Mouse (Mus musculus) midbrain, embryonic 16.5 days (tissue): ENCODE results near the gene Fzd1. TPM values are rescaled to one million over a fixed set of nuclear protein-coding genes. Genes with fewer than 3 reads are reported as not detected.

Source experiments
- ATAC-seq: fragments of 200-750 bp; cut with Nextera tagmentation; 2 replicates; pipeline ENCODE4 v1.8.0; 2017; ENCODE audit warnings: moderate TSS enrichment
- H3K27ac ChIP-seq: fragments of 300-500 bp; sonication (generic); 2 replicates; pipeline ENCODE4 v1.5.1; 2014; ENCODE audit warnings: mild to moderate bottlenecking, low read length, mixed read lengths
- H3K27me3 ChIP-seq: fragments of 300-500 bp; sonication (generic); 2 replicates; pipeline ENCODE4 v1.6.1; 2014; ENCODE audit warnings: low read depth, low read length, mixed read lengths; ENCODE audit not compliant: control insufficient read depth, insufficient read depth
- H3K36me3 ChIP-seq: fragments of 300-500 bp; sonication (generic); 2 replicates; pipeline ENCODE4 v1.6.1; 2014; ENCODE audit warnings: mild to moderate bottlenecking, low read length, moderate library complexity, mixed read lengths; ENCODE audit not compliant: control insufficient read depth, insufficient read depth
- H3K4me1 ChIP-seq: fragments of 300-500 bp; sonication (generic); 2 replicates; pipeline ENCODE4 v1.6.1; 2014; ENCODE audit warnings: mild to moderate bottlenecking, low read length, mixed read lengths; ENCODE audit not compliant: control insufficient read depth, insufficient read depth
- H3K4me2 ChIP-seq: fragments of 300-500 bp; sonication (generic); 2 replicates; pipeline ENCODE4 v1.6.1; 2014; ENCODE audit warnings: mild to moderate bottlenecking, low read length, mixed read lengths
- H3K4me3 ChIP-seq: fragments of 300-500 bp; sonication (generic); 2 replicates; pipeline ENCODE4 v1.5.1; 2014; ENCODE audit warnings: low read depth, mild to moderate bottlenecking, low read length, moderate library complexity, mixed read lengths
- H3K9ac ChIP-seq: fragments of 300-500 bp; sonication (generic); 2 replicates; pipeline ENCODE4 v1.6.1; 2014; ENCODE audit warnings: low read depth, low read length, mixed read lengths
- H3K9me3 ChIP-seq: fragments of 300-500 bp; sonication (generic); replicated peaks from 2 replicates; pipeline ENCODE4 v1.6.1; 2014; ENCODE audit warnings: mild to moderate bottlenecking, low read length, mixed read lengths; ENCODE audit not compliant: control insufficient read depth, poor library complexity, severe bottlenecking
- WGBS: fragments of 180-500 bp; shearing (Covaris S2); extraction: QIAGEN DNeasy Blood & Tissue Kit; methylation state at CpG from one replicate; pipeline ENCODE4 v1.1.7; 2014; 5-methylcytosine and 5-hydroxymethylcytosine counted together
- polyA plus RNA-seq: library from polyadenylated mRNA; unstranded; fragments of >200 nt; fragmentation: Nextera tagmentation; extraction: Ambion mirVana; gene quantifications from 2 replicates; pipeline ENCODE4 v1.2.1, GENCODE M21; 2015

Gene Fzd1
- 22.0 and 24.6 TPM in 2 replicates for polyA plus RNA-seq

- peak within 1 kb of the TSS; percentile 68 for H3K4me2 ChIP-seq
- peak within 1 kb of the TSS; percentile 98 for H3K27ac ChIP-seq
- no peaks in the 10 kb centered on the region for H3K27me3 ChIP-seq
- peaks cover 9% of the 10 kb centered on the region for H3K4me1 ChIP-seq
- H3K36me3 ChIP-seq = no peaks in the 10 kb centered on the region
- H3K9me3 ChIP-seq = no peaks in the 10 kb centered on the region
- peak; percentile 95 for ATAC-seq
- peak within 1 kb of the TSS; percentile 96 for H3K9ac ChIP-seq
- under 1% methylated on average over 29 of the region's 33 CpGs for WGBS
- peak within 1 kb of the TSS; percentile 88 for H3K4me3 ChIP-seq
Measured at GRCm38 (mm10) chr5:4757902-4758301, at the start of gene Fzd1. Gene Fzd1 (minus strand): TSS chr5:4758035.

GRCm38 (mm10) chr5:4805228-4805627, 47.4 kb upstream of the Fzd1 start:
- Histone ChIP-seq H3K4me1 (peaks cover 16% of the 10 kb centered on the region; the same call in 1 of the 2 replicates), H3K9me3 (no peaks in the 10 kb centered on the region), H3K4me2 (no peak overlapping the region), H3K27ac (0 out of 2 replicates have a peak overlapping the region, but pooled peaks have one; percentile 1), H3K9ac (no peak overlapping the region), H3K27me3 (no peaks in the 10 kb centered on the region), H3K4me3 (no peak overlapping the region), H3K36me3 (no peaks in the 10 kb centered on the region)
- WGBS = 60% methylated on average over 4 of the region's 4 CpGs
- no peak for ATAC-seq

DNA sequence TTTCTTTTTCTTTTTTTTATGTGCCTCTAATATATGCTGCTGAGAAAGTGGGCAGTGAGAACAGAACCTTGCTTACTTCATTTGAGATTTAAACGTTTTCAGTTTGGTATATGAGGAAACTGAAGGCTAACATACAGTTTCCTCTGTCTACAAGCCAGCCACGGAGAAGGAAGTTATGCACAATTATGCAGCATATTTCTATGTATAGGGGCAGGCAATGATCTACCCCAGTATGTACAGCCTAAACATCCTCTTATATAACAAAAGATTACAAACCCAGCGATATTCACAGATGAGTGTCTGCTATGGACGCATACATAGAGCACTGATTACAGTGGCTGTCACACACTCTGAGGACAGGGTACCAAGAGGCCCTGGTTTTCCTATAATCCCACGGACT, 45.9 kb upstream of the Fzd1 start:
- no peaks in the 10 kb centered on the region for H3K27me3 ChIP-seq
- 79% methylated on average over 5 of the region's 5 CpGs for WGBS
- H3K4me3 ChIP-seq = no peak overlapping the region
- H3K9ac ChIP-seq = no peak overlapping the region
- H3K4me1 ChIP-seq = peaks cover 16% of the 10 kb centered on the region; the same call in 1 of the 2 replicates
- no peak overlapping the region for H3K27ac ChIP-seq
- no peaks in the 10 kb centered on the region for H3K36me3 ChIP-seq
- no peak overlapping the region for H3K4me2 ChIP-seq
- H3K9me3 ChIP-seq = no peaks in the 10 kb centered on the region
- no peak for ATAC-seq

DNA sequence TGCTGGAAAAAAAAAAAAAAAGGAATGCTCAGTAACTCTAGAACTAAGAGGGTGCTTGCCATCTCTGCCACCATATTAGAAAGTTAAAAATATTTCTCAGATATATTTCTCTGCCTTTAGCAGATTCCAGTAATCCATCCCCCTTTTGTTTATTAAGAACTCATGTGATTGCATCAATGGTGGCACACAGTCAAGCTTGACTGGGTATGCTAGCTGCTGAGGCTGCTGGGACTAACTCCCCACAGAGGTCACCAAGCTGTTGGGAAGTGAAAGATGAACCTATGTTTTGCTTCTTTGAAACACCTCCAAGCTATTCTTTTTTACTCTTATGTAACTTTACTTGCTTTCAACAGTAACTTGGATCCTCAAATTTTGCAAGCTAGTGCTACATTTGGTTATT, 44.1 kb upstream of the Fzd1 start:
- ATAC-seq = no peak
- no peak overlapping the region for H3K9ac ChIP-seq
- no peaks in the 10 kb centered on the region for H3K9me3 ChIP-seq
- H3K4me2 ChIP-seq = no peak overlapping the region
- H3K4me3 ChIP-seq = no peak overlapping the region
- peaks cover 16% of the 10 kb centered on the region; the same call in 1 of the 2 replicates for H3K4me1 ChIP-seq
- no peak overlapping the region for H3K27ac ChIP-seq
- no peaks in the 10 kb centered on the region for H3K27me3 ChIP-seq
- H3K36me3 ChIP-seq = no peaks in the 10 kb centered on the region

- no peaks in the 10 kb centered on the region for H3K36me3 ChIP-seq
- H3K9ac ChIP-seq = no peak overlapping the region
- peaks cover 16% of the 10 kb centered on the region; the same call in 1 of the 2 replicates for H3K4me1 ChIP-seq
- no peak overlapping the region for H3K4me2 ChIP-seq
- peak; percentile 85 for ATAC-seq
- H3K4me3 ChIP-seq = no peak overlapping the region
- H3K9me3 ChIP-seq = no peaks in the 10 kb centered on the region
- H3K27ac ChIP-seq = no peak overlapping the region
- 23% methylated on average over 8 of the region's 8 CpGs for WGBS
- no peaks in the 10 kb centered on the region for H3K27me3 ChIP-seq
Measured at GRCm38 (mm10) chr5:4801096-4801850, 43.4 kb upstream of the Fzd1 start.

- no peaks in the 10 kb centered on the region for H3K9me3 ChIP-seq
- no peaks in the 10 kb centered on the region for H3K27me3 ChIP-seq
- WGBS = 83% methylated on average over 3 of the region's 3 CpGs
- H3K27ac ChIP-seq = no peak overlapping the region
- no peak overlapping the region for H3K9ac ChIP-seq
- ATAC-seq = no peak
- no peaks in the 10 kb centered on the region for H3K36me3 ChIP-seq
- no peaks in the 10 kb centered on the region for H3K4me1 ChIP-seq
- H3K4me3 ChIP-seq = no peak overlapping the region
- no peak overlapping the region for H3K4me2 ChIP-seq
Measured at GRCm38 (mm10) chr5:4791219-4791618, 33.4 kb upstream of the Fzd1 start.

GRCm38 (mm10) chr5:4790265-4790664, 32.4 kb upstream of the Fzd1 start:
- Histone ChIP-seq H3K4me3 (no peak overlapping the region), H3K36me3 (no peaks in the 10 kb centered on the region), H3K27me3 (no peaks in the 10 kb centered on the region), H3K9ac (no peak overlapping the region), H3K4me2 (no peak overlapping the region), H3K9me3 (no peaks in the 10 kb centered on the region), H3K4me1 (no peaks in the 10 kb centered on the region), H3K27ac (no peak overlapping the region)
- no peak for ATAC-seq
- 59% methylated on average over 4 of the region's 4 CpGs for WGBS

- H3K4me1 ChIP-seq = no peaks in the 10 kb centered on the region
- H3K9ac ChIP-seq = no peak overlapping the region
- H3K27ac ChIP-seq = no peak overlapping the region
- no peak overlapping the region for H3K4me2 ChIP-seq
- no peak for ATAC-seq
- H3K4me3 ChIP-seq = no peak overlapping the region
- no peaks in the 10 kb centered on the region for H3K36me3 ChIP-seq
- H3K27me3 ChIP-seq = no peaks in the 10 kb centered on the region
- no peaks in the 10 kb centered on the region for H3K9me3 ChIP-seq
- WGBS = 91% methylated on average over 3 of the region's 3 CpGs
Measured at GRCm38 (mm10) chr5:4788484-4788883, 30.6 kb upstream of the Fzd1 start.

- Histone ChIP-seq H3K4me2 (no peak overlapping the region), H3K27me3 (no peaks in the 10 kb centered on the region), H3K9me3 (no peaks in the 10 kb centered on the region), H3K27ac (no peak overlapping the region), H3K4me1 (no peaks in the 10 kb centered on the region), H3K36me3 (no peaks in the 10 kb centered on the region), H3K9ac (no peak overlapping the region), H3K4me3 (no peak overlapping the region)
- WGBS = 85% methylated on average over 3 of the region's 3 CpGs
- no peak for ATAC-seq
Measured at GRCm38 (mm10) chr5:4786816-4787215, 29.0 kb upstream of the Fzd1 start.
